Mouse (Mus musculus) hindbrain, embryonic 13.5 days (tissue): ENCODE results near the gene Acadvl. TPM values are rescaled to one million over a fixed set of nuclear protein-coding genes. Genes with fewer than 3 reads are reported as not detected.

ENCODE experiments used
- ATAC-seq: fragments of 200-750 bp; cut with Nextera tagmentation; 2 replicates; pipeline ENCODE4 v1.8.0; 2017; ENCODE audit warnings: moderate TSS enrichment; ENCODE audit not compliant: low FRiP score
- H3K27ac ChIP-seq: fragments of 300-500 bp; sonication (generic); 2 replicates; pipeline ENCODE4 v1.5.1; 2015; ENCODE audit warnings: inconsistent platforms, mild to moderate bottlenecking, moderate library complexity
- H3K27me3 ChIP-seq: fragments of 300-500 bp; sonication (generic); 2 replicates; pipeline ENCODE4 v1.6.1; 2015; ENCODE audit warnings: mild to moderate bottlenecking, inconsistent platforms
- H3K36me3 ChIP-seq: fragments of 300-500 bp; sonication (generic); 2 replicates; pipeline ENCODE4 v1.6.1; 2015; ENCODE audit warnings: mild to moderate bottlenecking, inconsistent platforms
- H3K4me1 ChIP-seq: fragments of 300-500 bp; sonication (generic); replicated peaks from 2 replicates; pipeline ENCODE4 v1.6.1; 2015; ENCODE audit warnings: inconsistent platforms
- H3K4me2 ChIP-seq: fragments of 300-500 bp; sonication (generic); 2 replicates; pipeline ENCODE4 v1.6.1; 2015; ENCODE audit warnings: inconsistent platforms, mild to moderate bottlenecking, moderate library complexity
- H3K4me3 ChIP-seq: fragments of 300-500 bp; sonication (generic); 2 replicates; pipeline ENCODE4 v1.5.1; 2015; ENCODE audit warnings: mild to moderate bottlenecking, inconsistent platforms
- H3K9ac ChIP-seq: fragments of 300-500 bp; sonication (generic); 2 replicates; pipeline ENCODE4 v1.6.1; 2015; ENCODE audit warnings: mild to moderate bottlenecking, inconsistent platforms
- H3K9me3 ChIP-seq: fragments of 300-500 bp; sonication (generic); 2 replicates; pipeline ENCODE4 v1.6.1; 2016; ENCODE audit warnings: inconsistent platforms
- WGBS: fragments of 180-500 bp; shearing (Covaris S2); methylation state at CpG from one replicate; pipeline ENCODE4 v1.1.7; 2015; 5-methylcytosine and 5-hydroxymethylcytosine counted together
- polyA plus RNA-seq: library from polyadenylated mRNA; unstranded; fragments of >200 nt; fragmentation: Nextera tagmentation; extraction: Ambion mirVana; gene quantifications from 2 replicates; pipeline ENCODE4 v1.2.1, GENCODE M21; 2015

The Acadvl gene
- polyA plus RNA-seq, 1 experiment from 2014 or later, result 59.4 TPM

DNA sequence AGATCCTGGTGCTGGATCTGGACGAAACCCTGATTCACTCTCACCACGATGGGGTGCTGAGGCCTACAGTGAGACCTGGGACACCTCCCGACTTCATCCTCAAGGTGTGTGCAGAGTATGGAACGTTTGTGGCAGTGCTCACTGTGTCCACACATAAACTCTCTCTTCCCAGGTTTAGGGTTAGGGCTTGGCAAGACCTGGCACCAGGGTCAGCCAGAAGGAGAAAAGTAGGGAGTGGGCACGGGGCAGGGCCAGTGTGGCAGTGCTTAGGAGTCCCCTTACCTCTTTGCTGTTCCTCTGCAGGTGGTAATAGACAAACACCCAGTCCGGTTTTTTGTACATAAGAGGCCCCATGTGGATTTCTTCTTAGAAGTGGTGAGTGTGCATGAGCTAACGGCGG lies 30.8 kb downstream of the Acadvl start:
- Histone ChIP-seq H3K4me3 (no peak overlapping the region), H3K36me3 (peaks cover 48% of the 10 kb centered on the region)
- ATAC-seq, result no peak

DNA sequence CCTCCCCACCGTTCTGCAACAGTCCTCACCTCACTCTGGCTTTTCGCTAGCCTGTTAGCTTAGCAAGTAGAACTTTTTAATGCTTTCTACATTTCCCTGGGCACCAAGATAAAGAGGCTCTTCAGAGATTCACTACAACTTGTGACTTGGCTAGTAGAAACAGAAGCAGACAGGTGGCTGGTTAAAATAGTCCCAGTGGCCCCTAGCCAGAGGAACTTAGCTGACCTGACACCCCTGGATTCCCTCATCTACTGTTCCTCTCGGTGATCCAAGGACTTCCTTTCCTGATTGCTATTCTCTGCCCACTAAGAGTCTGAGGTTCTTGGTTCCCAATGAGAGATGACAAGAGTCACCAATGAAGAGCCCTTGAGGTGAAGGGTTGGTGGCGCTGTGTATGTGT lies 31.8 kb downstream of the Acadvl start:
- H3K4me3 ChIP-seq, result peak overlapping the region; percentile 99
- peak overlapping the region; percentile 94 for H3K4me2 ChIP-seq
- ATAC-seq, result no peak
- no peak overlapping the region for H3K27ac ChIP-seq
- H3K4me1 ChIP-seq, result peaks cover 33% of the 10 kb centered on the region
- H3K9ac ChIP-seq, result peak overlapping the region; percentile 98
- H3K9me3 ChIP-seq, result no peaks in the 10 kb centered on the region
- H3K36me3 ChIP-seq, result peaks cover 41% of the 10 kb centered on the region
- no peaks in the 10 kb centered on the region for H3K27me3 ChIP-seq
- WGBS, result 85% methylated on average over 4 of the region's 4 CpGs

More for the DNA sequence above, 30.8 kb downstream of the Acadvl start:
- H3K4me2 ChIP-seq, result no peak overlapping the region
- 94% methylated on average over 8 of the region's 8 CpGs for WGBS
- no peak overlapping the region for H3K9ac ChIP-seq
- no peak overlapping the region for H3K27ac ChIP-seq
- no peaks in the 10 kb centered on the region for H3K9me3 ChIP-seq
- peaks cover 27% of the 10 kb centered on the region for H3K4me1 ChIP-seq
- H3K27me3 ChIP-seq, result no peaks in the 10 kb centered on the region

DNA sequence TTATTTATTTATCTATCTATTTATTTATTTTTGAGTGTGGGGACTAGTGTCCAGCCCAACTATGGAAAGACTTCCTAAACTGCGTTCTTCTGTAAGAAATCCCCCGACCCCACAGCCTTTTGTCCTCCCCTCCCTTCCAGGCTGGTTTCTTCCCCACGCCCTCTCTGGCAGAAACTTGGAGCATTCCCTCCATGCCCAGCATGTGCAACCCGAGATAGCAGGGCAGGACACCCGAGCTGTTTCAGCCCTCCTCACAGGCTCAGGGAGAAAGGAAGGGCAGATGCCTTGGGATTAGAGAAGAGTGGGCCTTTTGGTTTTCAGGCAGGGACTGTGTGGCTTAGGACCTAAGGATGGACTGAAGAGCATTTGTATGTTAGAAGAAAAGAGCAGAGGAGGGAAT lies 32.3 kb downstream of the Acadvl start:
- H3K4me1 ChIP-seq, result peaks cover 33% of the 10 kb centered on the region
- no peaks in the 10 kb centered on the region for H3K9me3 ChIP-seq
- ATAC-seq, result no peak
- peak overlapping the region; percentile 94 for H3K4me2 ChIP-seq
- H3K27me3 ChIP-seq, result no peaks in the 10 kb centered on the region
- 35% methylated on average over 5 of the region's 5 CpGs for WGBS
- peak overlapping the region; percentile 99 for H3K4me3 ChIP-seq
- peak overlapping the region; percentile 98 for H3K9ac ChIP-seq
- H3K36me3 ChIP-seq, result peaks cover 36% of the 10 kb centered on the region
- 0 out of 2 replicates have a peak overlapping the region, but pooled peaks have one; percentile 9 for H3K27ac ChIP-seq

- Histone ChIP-seq H3K9me3 (no peaks in the 10 kb centered on the region), H3K27ac (peak within 1 kb of the TSS; percentile 99), H3K9ac (peak within 1 kb of the TSS; percentile 98), H3K27me3 (no peaks in the 10 kb centered on the region), H3K36me3 (peaks cover 37% of the 10 kb centered on the region), H3K4me3 (peak within 1 kb of the TSS; percentile 99), H3K4me1 (peaks cover 33% of the 10 kb centered on the region), H3K4me2 (peak within 1 kb of the TSS; percentile 94)
- no peak for ATAC-seq
- 66% methylated on average over 8 of the region's 8 CpGs for WGBS
These were observed 33.0 kb downstream of the Acadvl start, which contains the start of gene Elp5 for GRCm38 (mm10) chr11:69982225-69982624. Elp5 (minus strand) TSS chr11:69982517.

- H3K27me3 ChIP-seq, result no peaks in the 10 kb centered on the region
- peak within 1 kb of the TSS; percentile 94 for H3K4me2 ChIP-seq
- peak within 1 kb of the TSS; percentile 99 for H3K4me3 ChIP-seq
- peaks cover 37% of the 10 kb centered on the region for H3K36me3 ChIP-seq
- peak within 1 kb of the TSS; percentile 99 for H3K27ac ChIP-seq
- WGBS, result under 1% methylated on average over 43 of the region's 43 CpGs
- peaks cover 33% of the 10 kb centered on the region for H3K4me1 ChIP-seq
- ATAC-seq, result peak; percentile 60
- H3K9ac ChIP-seq, result peak within 1 kb of the TSS; percentile 98
- no peaks in the 10 kb centered on the region for H3K9me3 ChIP-seq
These were observed 34.0 kb downstream of the Acadvl start, which contains the start of gene Ctdnep1 for GRCm38 (mm10) chr11:69981141-69981762. Ctdnep1 (plus strand) TSS chr11:69981156.

- peak overlapping the region; percentile 98 for H3K9ac ChIP-seq
- peak; percentile 94 for ATAC-seq
- peak overlapping the region; percentile 94 for H3K4me2 ChIP-seq
- peak overlapping the region; percentile 99 for H3K4me3 ChIP-seq
- H3K27me3 ChIP-seq, result no peaks in the 10 kb centered on the region
- peaks cover 33% of the 10 kb centered on the region for H3K4me1 ChIP-seq
- under 1% methylated on average over 42 of the region's 60 CpGs for WGBS
- no peaks in the 10 kb centered on the region for H3K9me3 ChIP-seq
- peak overlapping the region; percentile 99 for H3K27ac ChIP-seq
- peaks cover 40% of the 10 kb centered on the region for H3K36me3 ChIP-seq
These were observed 34.7 kb downstream of the Acadvl start for GRCm38 (mm10) chr11:69980196-69981140.

GRCm38 (mm10) chr11:69979827-69980195 lies 35.4 kb downstream of the Acadvl start:
- 3% methylated on average over 16 of the region's 16 CpGs for WGBS

DNA sequence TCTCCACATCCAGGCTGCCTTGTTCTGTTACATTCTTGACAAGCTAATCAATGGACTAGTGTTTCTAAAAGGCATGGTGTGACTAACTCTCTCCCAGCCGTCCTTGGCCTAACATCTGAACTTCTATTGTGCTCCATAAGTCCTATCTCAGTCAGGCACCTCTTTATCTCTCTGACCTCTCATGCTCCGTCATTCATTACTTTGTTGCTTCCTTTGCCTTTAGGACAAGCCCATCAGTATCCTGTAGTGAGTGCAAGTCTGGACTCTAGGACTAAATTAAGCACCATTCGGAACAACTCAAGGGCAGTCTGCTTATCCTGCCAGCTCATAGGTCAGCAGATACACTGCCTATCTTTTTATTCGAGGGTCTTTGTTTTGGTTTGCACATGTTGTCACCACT lies 38.9 kb downstream of the Acadvl start:
- H3K36me3 ChIP-seq, result peaks cover 68% of the 10 kb centered on the region
- ATAC-seq, result no peak
- WGBS, result 88% methylated on average over 4 of the region's 4 CpGs

More at GRCm38 (mm10) chr11:69979827-69980195, 35.4 kb downstream of the Acadvl start:
- Histone ChIP-seq H3K9me3 (no peaks in the 10 kb centered on the region), H3K4me3 (peak overlapping the region; percentile 99), H3K4me1 (peaks cover 33% of the 10 kb centered on the region), H3K9ac (peak overlapping the region; percentile 98), H3K27ac (peak overlapping the region; percentile 99), H3K4me2 (peak overlapping the region; percentile 94), H3K36me3 (peaks cover 40% of the 10 kb centered on the region), H3K27me3 (no peaks in the 10 kb centered on the region)
- no peak for ATAC-seq

GRCm38 (mm10) chr11:69974907-69975306 lies 40.3 kb downstream of the Acadvl start:
- Histone ChIP-seq H3K9me3 (no peaks in the 10 kb centered on the region), H3K4me1 (peaks cover 10% of the 10 kb centered on the region), H3K36me3 (peaks cover 78% of the 10 kb centered on the region), H3K4me3 (no peak overlapping the region), H3K27ac (no peak overlapping the region), H3K9ac (no peak overlapping the region), H3K4me2 (no peak overlapping the region), H3K27me3 (no peaks in the 10 kb centered on the region)
- ATAC-seq, result no peak
- WGBS, result 95% methylated on average over 2 of the region's 2 CpGs

More for the DNA sequence above, 38.9 kb downstream of the Acadvl start:
- H3K4me1 ChIP-seq, result peaks cover 10% of the 10 kb centered on the region
- no peak overlapping the region for H3K27ac ChIP-seq
- no peak overlapping the region for H3K4me3 ChIP-seq
- no peak overlapping the region for H3K9ac ChIP-seq
- H3K4me2 ChIP-seq, result no peak overlapping the region
- no peaks in the 10 kb centered on the region for H3K27me3 ChIP-seq
- H3K9me3 ChIP-seq, result no peaks in the 10 kb centered on the region

GRCm38 (mm10) chr11:69970775-69971174 lies 44.4 kb downstream of the Acadvl start:
- peaks cover 77% of the 10 kb centered on the region for H3K36me3 ChIP-seq
- peaks cover 12% of the 10 kb centered on the region for H3K4me1 ChIP-seq
- WGBS, result 83% methylated on average over 3 of the region's 3 CpGs
- no peak for ATAC-seq
- H3K27ac ChIP-seq, result no peak overlapping the region
- H3K4me3 ChIP-seq, result no peak overlapping the region
- no peaks in the 10 kb centered on the region for H3K9me3 ChIP-seq
- no peak overlapping the region for H3K9ac ChIP-seq
- H3K4me2 ChIP-seq, result no peak overlapping the region
- H3K27me3 ChIP-seq, result peaks cover 35% of the 10 kb centered on the region

DNA sequence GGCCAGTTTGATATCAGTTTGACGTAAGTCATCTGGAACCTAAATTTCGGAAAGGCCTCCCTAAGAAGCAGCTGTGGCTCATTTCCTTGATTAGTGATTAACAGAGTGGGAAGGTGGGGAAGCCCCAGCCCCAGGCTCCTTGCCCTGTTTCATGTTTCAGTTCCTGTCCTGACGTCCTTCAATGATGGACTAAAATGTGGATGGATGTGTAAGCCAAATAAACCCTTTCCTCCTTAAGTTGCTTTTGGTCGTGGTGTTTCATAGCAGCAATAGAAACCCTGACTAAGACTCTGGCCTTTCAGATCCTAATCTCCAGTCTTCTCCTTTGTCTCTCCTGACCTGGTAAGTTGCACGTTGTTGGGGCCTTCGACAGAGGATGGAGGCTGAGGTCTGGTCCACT lies 45.0 kb downstream of the Acadvl start:
- peaks cover 16% of the 10 kb centered on the region for H3K4me1 ChIP-seq
- no peak for ATAC-seq
- H3K9ac ChIP-seq, result no peak overlapping the region
- no peak overlapping the region for H3K4me2 ChIP-seq
- H3K9me3 ChIP-seq, result no peaks in the 10 kb centered on the region
- H3K4me3 ChIP-seq, result no peak overlapping the region
- no peak overlapping the region for H3K27ac ChIP-seq
- 88% methylated on average over 6 of the region's 6 CpGs for WGBS
- H3K27me3 ChIP-seq, result peaks cover 41% of the 10 kb centered on the region
- H3K36me3 ChIP-seq, result peaks cover 72% of the 10 kb centered on the region

DNA sequence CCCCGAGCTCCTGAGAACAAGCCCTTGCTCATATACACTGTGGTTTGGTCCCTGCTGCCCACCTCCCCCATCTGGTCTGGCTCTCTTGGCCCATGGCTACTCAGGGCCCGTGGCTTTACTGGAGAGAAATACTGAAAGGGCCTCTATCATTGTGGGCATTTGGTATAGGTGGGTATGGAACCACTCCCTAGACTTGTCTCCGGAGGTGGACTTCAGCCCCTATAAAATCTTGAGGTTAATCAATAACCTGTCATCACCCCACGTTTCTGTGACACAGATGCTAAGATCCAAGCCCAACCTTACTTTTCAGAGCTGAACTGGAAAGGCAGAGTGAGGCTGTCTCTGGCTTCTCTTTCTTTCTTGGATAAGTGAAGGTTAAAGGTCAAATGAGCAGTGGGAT lies 46.4 kb downstream of the Acadvl start:
- no peak overlapping the region for H3K27ac ChIP-seq
- no peak overlapping the region for H3K4me2 ChIP-seq
- ATAC-seq, result no peak
- peaks cover 20% of the 10 kb centered on the region for H3K4me1 ChIP-seq
- H3K27me3 ChIP-seq, result peaks cover 55% of the 10 kb centered on the region
- no peaks in the 10 kb centered on the region for H3K9me3 ChIP-seq
- no peak overlapping the region for H3K4me3 ChIP-seq
- 88% methylated on average over 4 of the region's 4 CpGs for WGBS
- no peak overlapping the region for H3K9ac ChIP-seq
- H3K36me3 ChIP-seq, result peaks cover 57% of the 10 kb centered on the region
